Mouse (Mus musculus) MEL (cell line): ENCODE measurements around the gene Pip5kl1. TPM values are rescaled to one million over a fixed set of nuclear protein-coding genes. Genes with fewer than 3 reads are reported as not detected.

Experiments
- DNase-seq: peaks from one replicate; pipeline ENCODE4 v3.0.0; 2011; ENCODE audit warnings: low read depth, low spot score
- H3K27ac ChIP-seq: 2 replicates; pipeline ENCODE4 v1.5.1; 2012; ENCODE audit warnings: low read depth, mild to moderate bottlenecking, control low read depth, low read length, moderate library complexity; ENCODE audit not compliant: control insufficient read depth
- H3K27me3 ChIP-seq, 2 experiments: fragments of 150-350 bp in 1 of 2; sonication (generic) in 1 of 2; 2 replicates each; pipeline ENCODE4 v1.6.1; 2012; ENCODE audit warnings: low read length in 2 of 2, mild to moderate bottlenecking in 2 of 2, improper control_type of control experiment in 1 of 2, moderate library complexity in 1 of 2; ENCODE audit not compliant: insufficient read depth in 2 of 2, control insufficient read depth in 1 of 2
- H3K36me3 ChIP-seq, 2 experiments: 2 replicates each; pipeline ENCODE4 v1.6.1; 2012 to 2014; ENCODE audit warnings: low read length in 2 of 2, improper control_type of control experiment in 1 of 2, inconsistent platforms in 1 of 2, mild to moderate bottlenecking in 1 of 2; ENCODE audit not compliant: insufficient read depth in 2 of 2, control insufficient read depth in 1 of 2
- H3K4me1 ChIP-seq, 2 experiments: fragments of 150-350 bp in 1 of 2; sonication (generic) in 1 of 2; 2 replicates each; pipeline ENCODE4 v1.6.1; 2012; ENCODE audit warnings: low read length in 2 of 2, improper control_type of control experiment in 1 of 2, mild to moderate bottlenecking in 1 of 2; ENCODE audit not compliant: insufficient read depth in 2 of 2, control insufficient read depth in 1 of 2
- H3K4me3 ChIP-seq, 2 experiments: fragments of 150-350 bp in 1 of 2; sonication (generic) in 1 of 2; 2 replicates each; pipeline ENCODE4 v1.5.1; 2012; ENCODE audit warnings: low read depth in 2 of 2, low read length in 2 of 2, mild to moderate bottlenecking in 2 of 2, moderate library complexity in 2 of 2, control low read depth in 1 of 2, improper control_type of control experiment in 1 of 2; ENCODE audit not compliant: control insufficient read depth in 1 of 2, insufficient read depth in 1 of 2
- H3K79me2 ChIP-seq: 2 replicates; pipeline ENCODE4 v1.6.1; 2012; ENCODE audit warnings: mild to moderate bottlenecking, low read length, moderate library complexity; ENCODE audit not compliant: control insufficient read depth, poor library complexity, insufficient read depth
- H3K9ac ChIP-seq: 2 replicates; pipeline ENCODE4 v1.6.1; 2012; ENCODE audit warnings: low read depth, mild to moderate bottlenecking, control low read depth, low read length, moderate library complexity; ENCODE audit not compliant: control insufficient read depth, poor library complexity, severe bottlenecking
- H3K9me3 ChIP-seq: fragments of 150-350 bp; sonication (generic); replicated peaks from 2 replicates; pipeline ENCODE4 v1.6.1; 2012; ENCODE audit warnings: mild to moderate bottlenecking, low read length, improper control_type of control experiment, moderate library complexity; ENCODE audit not compliant: insufficient read depth
- BHLHE40 ChIP-seq: IDR thresholded peaks from 2 replicates; pipeline ENCODE4 v1.6.1; 2012; ENCODE audit warnings: low read depth, mild to moderate bottlenecking, inconsistent platforms, low read length, improper control_type of control experiment, borderline replicate concordance
- CHD1 ChIP-seq: IDR thresholded peaks from 2 replicates; pipeline ENCODE4 v1.6.1; 2012; ENCODE audit warnings: low read depth, mild to moderate bottlenecking, inconsistent platforms, low read length, improper control_type of control experiment
- CTCF ChIP-seq, 3 experiments: IDR thresholded peaks in 2 of 3; conservative IDR thresholded peaks in 1 of 3; 2 replicates each; pipeline ENCODE4 v1.5.1; 2011 to 2012; ENCODE audit warnings: low read length in 3 of 3, low read depth in 2 of 3, mild to moderate bottlenecking in 2 of 3, improper control_type of control experiment in 1 of 3, inconsistent platforms in 1 of 3, mixed read lengths in 1 of 3, moderate library complexity in 1 of 3; ENCODE audit not compliant: control insufficient read depth in 1 of 3, insufficient read depth in 1 of 3, poor library complexity in 1 of 3, severe bottlenecking in 1 of 3
- EP300 ChIP-seq, 2 experiments: IDR thresholded peaks; 2 replicates each; pipeline ENCODE4 v1.6.1; 2011; ENCODE audit warnings: improper control_type of control experiment in 2 of 2, low read length in 2 of 2, low read depth in 1 of 2, mild to moderate bottlenecking in 1 of 2
- ETS1 ChIP-seq: IDR thresholded peaks from 2 replicates; pipeline ENCODE4 v1.6.1; 2012; ENCODE audit warnings: low read depth, mild to moderate bottlenecking, inconsistent platforms, low read length, improper control_type of control experiment, moderate library complexity
- GABPA ChIP-seq: IDR thresholded peaks from 2 replicates; pipeline ENCODE4 v1.6.1; 2012; ENCODE audit warnings: low read depth, mild to moderate bottlenecking, inconsistent platforms, low read length, improper control_type of control experiment, moderate library complexity
- GATA1 ChIP-seq: IDR thresholded peaks from 2 replicates; pipeline ENCODE4 v1.6.1; 2011; ENCODE audit warnings: low read depth, low read length, improper control_type of control experiment
- KAT2A ChIP-seq: conservative IDR thresholded peaks from 2 replicates; pipeline ENCODE4 v1.6.1; 2012; ENCODE audit warnings: low read depth, low read length, improper control_type of control experiment, inconsistent platforms
- MAFK ChIP-seq: IDR thresholded peaks from 2 replicates; pipeline ENCODE4 v1.6.1; 2011; ENCODE audit warnings: low read depth, mild to moderate bottlenecking, low read length, improper control_type of control experiment, borderline replicate concordance
- MXI1 ChIP-seq: IDR thresholded peaks from 2 replicates; pipeline ENCODE4 v1.6.1; 2011; ENCODE audit warnings: mild to moderate bottlenecking, low read depth, low read length, improper control_type of control experiment
- MYC ChIP-seq: IDR thresholded peaks from 2 replicates; pipeline ENCODE4 v1.6.1; 2011; ENCODE audit warnings: low read depth, mild to moderate bottlenecking, low read length, improper control_type of control experiment, moderate library complexity
- NELFE ChIP-seq: IDR thresholded peaks from 2 replicates; pipeline ENCODE4 v1.6.1; 2011; ENCODE audit warnings: low read depth, low read length, improper control_type of control experiment
- NRF1 ChIP-seq: IDR thresholded peaks from 2 replicates; pipeline ENCODE4 v1.6.1; 2014; ENCODE audit warnings: low read depth, mild to moderate bottlenecking, inconsistent platforms, low read length, improper control_type of control experiment, moderate library complexity; ENCODE audit not compliant: poor library complexity, insufficient read depth, severe bottlenecking
- POLR2A ChIP-seq, 2 experiments: IDR thresholded peaks; 2 replicates each; pipeline ENCODE4 v1.6.1; 2011 to 2012; ENCODE audit warnings: low read length in 2 of 2, mild to moderate bottlenecking in 2 of 2, control low read depth in 1 of 2, improper control_type of control experiment in 1 of 2, low read depth in 1 of 2, moderate library complexity in 1 of 2; ENCODE audit not compliant: control insufficient read depth in 1 of 2, insufficient read depth in 1 of 2, poor library complexity in 1 of 2
- POLR2AphosphoS2 ChIP-seq: IDR thresholded peaks from 2 replicates; pipeline ENCODE4 v1.6.1; 2011; ENCODE audit warnings: low read length, improper control_type of control experiment
- POLR2AphosphoS5 ChIP-seq: IDR thresholded peaks from 2 replicates; pipeline ENCODE4 v1.6.1; 2012; ENCODE audit warnings: low read depth, borderline replicate concordance, mild to moderate bottlenecking, inconsistent platforms, low read length, moderate library complexity, mixed read lengths
- SMC3 ChIP-seq: IDR thresholded peaks from 2 replicates; pipeline ENCODE4 v1.6.1; 2011; ENCODE audit warnings: low read depth, low read length, improper control_type of control experiment
- USF1 ChIP-seq: IDR thresholded peaks from 2 replicates; pipeline ENCODE4 v1.6.1; 2014; ENCODE audit warnings: low read depth, mild to moderate bottlenecking, inconsistent platforms, low read length, improper control_type of control experiment, moderate library complexity
- USF2 ChIP-seq, 2 experiments: IDR thresholded peaks; 2 replicates each; pipeline ENCODE4 v1.6.1; 2011 to 2012; ENCODE audit warnings: improper control_type of control experiment in 2 of 2, low read length in 2 of 2, borderline replicate concordance in 1 of 2, inconsistent platforms in 1 of 2, low read depth in 1 of 2, mild to moderate bottlenecking in 1 of 2; ENCODE audit not compliant: insufficient read depth in 1 of 2
- ZKSCAN1 ChIP-seq: IDR thresholded peaks from 2 replicates; pipeline ENCODE4 v1.6.1; 2012; ENCODE audit warnings: low read depth, mild to moderate bottlenecking, inconsistent platforms, low read length, improper control_type of control experiment, moderate library complexity
- ZNF384 ChIP-seq: IDR thresholded peaks from 2 replicates; pipeline ENCODE4 v1.6.1; 2012; ENCODE audit warnings: low read depth, mild to moderate bottlenecking, inconsistent platforms, low read length, improper control_type of control experiment
- polyA plus RNA-seq, 2 experiments: library from polyadenylated mRNA; stranded (reverse) in 1 of 2; unstranded in 1 of 2; fragments of >175 nt in 1 of 2; fragments of >200 nt in 1 of 2; gene quantifications; 2 replicates each; pipeline versions ENCODE4 v1.2.1 to v1.2.4; 2012; ENCODE audit warnings: low replicate concordance in 2 of 2, low read depth in 1 of 2; ENCODE audit not compliant: insufficient read length in 2 of 2, insufficient read depth in 1 of 2, missing spikeins in 1 of 2
- total RNA-seq: library from RNA; depleted of rRNA; stranded (reverse); fragments of 300-350 nt; gene quantifications from 2 replicates; pipeline ENCODE4 v1.2.3, GENCODE M21; 2012

The Pip5kl1 gene
- total and polyA plus RNA-seq, 3 experiments: 0.22 to 0.58 TPM; not detected in 1

GRCm38 (mm10) chr2:32527468-32527966 lies 47.1 kb upstream of the Pip5kl1 start:
- no peaks in the 10 kb centered on the region for H3K4me1 ChIP-seq
- DNase-seq: no peak
- no peaks in the 10 kb centered on the region for H3K79me2 ChIP-seq
- TF ChIP-seq POLR2AphosphoS5 (no peak), ETS1 (no peak), MYC (no peak), KAT2A (no peak), POLR2AphosphoS2 (no peak), USF1 (no peak), USF2 (IDR thresholded peaks at IDR 0.05; ENCODE audit: borderline replicate concordance in 1 of 2, insufficient read depth in 1 of 2, low read depth in 1 of 2, low read length in 2 of 2) (no peak), ZKSCAN1 (no peak), CHD1 (no peak), NELFE (no peak), ZNF384 (no peak), EP300 (IDR thresholded peaks at IDR 0.05; ENCODE audit: low read depth in 1 of 2, low read length in 2 of 2) (no peak), MAFK (no peak), SMC3 (no peak), GABPA (no peak), NRF1 (no peak), CTCF (IDR thresholded peaks at IDR 0.05 in 2 of 3, conservative IDR thresholded peaks at IDR 0.05 in 1 of 3; ENCODE audit: control insufficient read depth in 1 of 3, insufficient read depth in 1 of 3, low read depth in 2 of 3, low read length in 3 of 3, poor library complexity in 1 of 3, severe bottlenecking in 1 of 3) (no peak), MXI1 (no peak), POLR2A (IDR thresholded peaks at IDR 0.05; ENCODE audit: control insufficient read depth in 1 of 2, insufficient read depth in 1 of 2, low read depth in 1 of 2, low read length in 2 of 2, poor library complexity in 1 of 2) (no peak)
- H3K27ac ChIP-seq: no peak overlapping the region
- peaks cover 3% of the 10 kb centered on the region in 2 experiments; a peak in 2 of 4 replicates for H3K27me3 ChIP-seq
- H3K9me3 ChIP-seq: no peaks in the 10 kb centered on the region
- no peaks in the 10 kb centered on the region for H3K36me3 ChIP-seq
- H3K4me3 ChIP-seq: no peak overlapping the region
- H3K9ac ChIP-seq: no peak overlapping the region

- no peak for DNase-seq
- TF ChIP-seq POLR2AphosphoS2: no peak
- no peak for TF ChIP-seq USF1
- TF ChIP-seq BHLHE40: no peak
- no peak for TF ChIP-seq EP300 (IDR thresholded peaks at IDR 0.05; ENCODE audit: low read depth in 1 of 2, low read length in 2 of 2)
- TF ChIP-seq GATA1: no peak
- TF ChIP-seq, all 39 proteins: peak for 0
- no peaks in the 10 kb centered on the region for H3K9me3 ChIP-seq
- no peaks in the 10 kb centered on the region for H3K79me2 ChIP-seq
- no peaks in the 10 kb centered on the region for H3K4me1 ChIP-seq
- no peak overlapping the region for H3K27ac ChIP-seq
- H3K4me3 ChIP-seq: no peak overlapping the region
- H3K36me3 ChIP-seq: no peaks in the 10 kb centered on the region
- no peak overlapping the region for H3K9ac ChIP-seq
- peaks cover 3% of the 10 kb centered on the region in 2 experiments; a peak in 2 of 4 replicates for H3K27me3 ChIP-seq
These were observed 46.3 kb upstream of the Pip5kl1 start for GRCm38 (mm10) chr2:32528326-32528725.
